Mouse (Mus musculus): Measurements from ENCODE around the gene Klhdc4. TPM values are rescaled to one million over a fixed set of nuclear protein-coding genes. Genes with fewer than 3 reads are reported as not detected.

The Klhdc4 gene
- total RNA-seq (2021), result 10 to 100 TPM; 25.8 to 30.5 TPM
- long read RNA-seq, experiment 1, transcript Klhdc4-201 (12 exons, 2,078 nt), result major isoform, 18 of 29 reads
- long read RNA-seq, experiment 1, partial matches to known transcripts, result 3 of 29 reads
- long read RNA-seq, experiment 1, other reads (novel, unspliced or antisense), result 8 of 29 reads
- long read RNA-seq, experiment 2, transcript Klhdc4-201 (12 exons, 2,078 nt), result major isoform, 20 of 30 reads
- long read RNA-seq, experiment 2, partial matches to known transcripts, result 1 of 30 reads
- long read RNA-seq, experiment 2, other reads (novel, unspliced or antisense), result 9 of 30 reads

DNA sequence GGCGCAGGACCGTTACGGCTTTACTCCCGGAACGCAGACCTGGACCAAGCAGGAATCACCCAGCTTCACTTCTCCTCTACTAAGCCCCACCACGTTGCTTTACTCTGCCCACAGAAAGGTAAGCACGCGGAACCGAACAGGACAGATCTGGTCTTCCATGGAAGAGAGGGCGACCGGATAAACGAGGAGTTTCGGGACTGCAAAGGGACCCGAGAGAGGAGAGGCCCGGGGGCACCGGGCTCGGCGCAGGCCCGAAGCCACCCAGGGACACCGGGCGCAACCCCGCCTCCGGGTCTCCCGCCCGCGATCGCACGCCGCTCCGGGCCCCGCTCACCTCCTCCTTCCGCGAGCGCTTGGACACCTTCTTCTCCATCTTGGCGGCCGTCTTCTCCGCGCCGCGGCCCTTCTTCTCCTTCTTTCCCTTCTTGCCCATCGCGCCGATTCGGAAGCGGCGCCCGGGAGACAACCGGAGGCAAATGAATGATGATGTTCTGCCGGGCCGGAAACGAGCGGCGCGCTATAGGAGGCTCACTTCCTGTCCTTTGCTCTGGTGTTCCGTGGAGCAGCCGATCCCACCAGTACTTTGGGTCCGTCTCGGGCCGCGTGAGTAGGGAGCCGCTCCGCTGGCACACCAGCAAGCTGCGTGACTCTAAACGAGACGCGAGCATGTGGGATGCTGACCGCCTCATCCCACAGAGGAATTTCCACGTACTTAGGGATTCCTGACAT lies at the start of gene Klhdc4:
Klhdc4 (minus strand) TSS at position 522 of the 729 bp plus-strand sequence.
- peak; percentile 86 to 89 for DNase-seq (ENCODE audit: low spot score in 2 of 2)

DNA sequence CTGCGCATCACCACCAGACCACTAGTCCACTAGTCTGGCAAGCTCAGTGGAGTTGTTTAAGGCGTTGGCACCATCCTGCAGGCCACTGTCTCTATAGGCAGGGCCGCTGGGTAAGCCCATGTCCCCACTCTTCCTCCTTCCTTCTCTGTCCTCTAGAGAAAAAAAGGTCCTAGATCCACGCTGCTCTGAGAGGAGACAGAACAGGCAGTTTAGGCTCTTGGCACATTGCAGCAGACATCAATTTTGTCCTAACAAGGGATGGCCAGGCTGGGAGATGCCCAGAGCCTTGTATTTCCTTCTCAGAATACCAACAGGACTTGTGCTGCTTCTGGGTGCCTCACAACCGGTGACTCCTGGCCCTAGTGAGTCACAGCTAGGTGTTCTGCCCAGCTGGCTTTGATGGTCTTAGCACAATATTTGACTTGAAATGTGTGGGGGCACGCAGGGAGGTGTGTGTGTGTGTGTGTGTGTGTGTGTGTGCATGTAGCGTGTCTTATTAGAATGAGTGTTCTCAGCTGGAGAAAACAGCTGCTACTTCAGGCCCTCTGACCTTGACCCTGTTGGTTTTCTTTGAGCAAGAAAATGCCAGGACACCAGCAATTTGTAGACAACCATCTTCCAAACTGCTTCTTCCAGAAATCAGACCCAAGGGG lies 48.6 kb upstream of the Klhdc4 start:
- DNase-seq (ENCODE audit: low spot score in 2 of 2), result no peak

DNA sequence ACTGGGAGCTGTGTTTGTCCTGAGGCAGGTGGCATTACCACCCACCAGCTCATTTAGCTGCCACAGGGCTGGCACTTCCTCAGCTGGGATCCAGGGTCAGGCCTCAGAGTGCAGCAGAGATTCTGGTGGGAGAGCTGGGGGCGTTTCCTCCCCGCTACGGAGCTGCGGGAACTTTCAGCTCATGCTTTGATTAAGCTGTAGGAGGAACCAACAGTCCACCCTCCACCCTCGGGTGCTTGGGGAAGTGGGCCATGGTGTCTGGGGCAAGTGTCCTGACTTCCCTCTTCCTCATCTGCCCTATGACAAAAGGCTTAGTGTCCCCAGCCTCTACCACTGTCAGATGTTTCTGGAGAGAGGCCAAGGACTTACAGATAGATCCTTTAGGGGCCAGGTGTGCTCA lies 47.8 kb upstream of the Klhdc4 start:
- DNase-seq (ENCODE audit: low spot score in 2 of 2), result no peak

DNA sequence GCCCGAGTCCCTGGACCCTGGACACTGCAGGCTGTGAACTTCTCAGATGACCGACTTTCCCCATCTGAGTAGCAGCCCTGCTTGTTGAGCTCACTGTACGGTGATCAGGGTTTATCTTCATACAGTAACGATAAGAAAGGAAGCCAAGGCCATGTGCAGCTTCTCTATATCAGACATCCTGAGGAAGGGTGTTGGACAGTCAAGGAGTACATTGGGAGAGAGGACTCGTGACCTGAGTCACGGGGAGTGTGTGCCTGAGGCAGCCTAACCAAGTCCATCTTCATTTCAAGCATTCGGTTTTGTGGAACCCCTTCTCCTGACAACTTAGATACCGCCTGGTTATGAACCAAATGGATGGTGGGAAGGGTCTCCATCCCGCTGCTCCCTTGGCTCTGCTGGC lies 46.1 kb upstream of the Klhdc4 start:
- DNase-seq (ENCODE audit: low spot score in 2 of 2), result no peak

DNA sequence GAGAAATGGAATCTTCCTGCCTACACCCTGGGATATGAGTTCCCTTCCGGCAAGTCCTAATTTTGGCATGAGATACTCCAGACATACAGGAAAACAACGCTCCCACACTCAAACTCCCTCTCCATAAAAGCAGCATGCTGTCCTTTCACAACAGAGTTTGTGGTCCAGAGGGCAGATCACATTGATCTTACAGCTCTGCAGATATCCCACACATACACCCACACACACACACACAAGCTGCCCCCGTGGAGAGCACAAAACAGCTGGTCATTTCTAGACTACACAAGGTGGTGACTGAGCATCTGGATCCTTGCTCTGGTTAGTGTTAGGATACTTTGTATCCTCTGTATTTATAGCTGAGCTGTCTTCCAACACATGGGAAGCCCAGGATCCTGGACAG lies 45.7 kb upstream of the Klhdc4 start:
- DNase-seq (ENCODE audit: low spot score in 2 of 2), result peak in 1 of 2 experiments; percentile 28

DNA sequence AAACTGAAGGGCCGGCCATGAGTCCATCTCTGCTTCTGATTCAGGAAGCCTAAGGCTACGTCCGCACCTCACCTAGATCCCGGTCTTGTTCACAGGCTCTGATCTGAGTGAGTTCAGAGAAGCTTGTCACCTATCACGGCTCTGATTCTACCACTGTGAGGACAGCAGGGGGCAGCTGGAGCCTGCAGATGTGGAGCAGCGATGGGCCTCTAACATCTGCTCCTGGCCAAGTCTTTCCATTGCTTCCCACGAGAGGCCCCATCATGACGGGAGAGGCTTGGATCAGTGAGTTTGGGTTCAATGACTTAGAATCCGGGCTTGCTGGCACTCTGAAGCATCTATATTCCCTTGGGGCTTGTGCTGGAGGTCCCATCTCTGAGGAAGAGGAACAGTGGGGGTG lies 44.7 kb upstream of the Klhdc4 start:
- no peak for DNase-seq (ENCODE audit: low spot score in 2 of 2)

DNA sequence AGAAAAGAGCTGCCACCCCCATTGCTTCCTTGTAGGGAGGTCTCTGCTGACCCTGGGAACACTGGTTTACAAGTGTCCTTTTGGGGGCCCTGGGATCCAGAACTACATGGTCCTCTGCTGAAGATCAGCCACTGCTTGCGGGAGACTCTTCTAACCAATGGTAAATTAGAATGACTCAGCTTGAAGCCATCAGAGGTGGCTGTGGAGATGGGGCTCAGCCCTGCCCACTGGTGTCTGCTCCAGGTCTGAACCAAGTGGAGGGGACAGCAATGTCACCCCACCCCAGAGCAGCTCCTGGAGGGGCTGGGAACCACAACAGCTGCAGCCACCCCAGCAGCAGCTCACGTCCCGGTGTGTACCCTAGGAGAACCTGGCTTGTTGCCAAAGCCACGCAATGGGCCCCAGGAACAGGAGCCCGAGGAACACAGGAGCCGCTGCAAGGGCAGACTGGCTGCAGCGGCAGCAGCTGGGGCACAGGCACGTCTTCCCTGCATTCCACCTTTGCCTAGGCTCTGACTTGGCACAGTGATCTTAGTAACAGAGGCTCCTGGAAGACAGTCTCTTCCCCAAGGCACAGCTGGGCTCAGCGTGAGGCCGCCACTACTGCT lies 42.6 kb upstream of the Klhdc4 start:
- no peak for DNase-seq (ENCODE audit: low spot score in 2 of 2)

DNA sequence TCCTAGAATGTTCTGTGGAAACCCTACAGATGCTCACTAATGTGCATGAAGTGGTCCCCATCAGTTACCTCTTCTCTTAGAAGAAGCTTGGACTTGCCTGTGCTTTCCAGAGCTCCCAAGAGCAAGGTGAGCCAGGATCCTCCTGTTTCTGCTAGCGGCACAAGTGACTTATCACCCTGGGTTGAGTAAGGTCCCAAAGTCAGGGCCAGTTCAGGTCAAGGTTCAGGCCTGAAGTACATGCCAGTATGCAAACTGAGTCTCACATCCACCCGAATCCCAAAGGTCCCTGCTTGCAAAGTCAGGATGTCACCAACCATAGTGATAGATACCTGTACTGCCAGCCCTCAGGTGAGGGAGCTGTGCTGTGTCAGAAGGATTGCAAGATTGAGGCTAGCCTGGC lies 40.8 kb upstream of the Klhdc4 start:
- DNase-seq (ENCODE audit: low spot score in 2 of 2), result no peak

DNA sequence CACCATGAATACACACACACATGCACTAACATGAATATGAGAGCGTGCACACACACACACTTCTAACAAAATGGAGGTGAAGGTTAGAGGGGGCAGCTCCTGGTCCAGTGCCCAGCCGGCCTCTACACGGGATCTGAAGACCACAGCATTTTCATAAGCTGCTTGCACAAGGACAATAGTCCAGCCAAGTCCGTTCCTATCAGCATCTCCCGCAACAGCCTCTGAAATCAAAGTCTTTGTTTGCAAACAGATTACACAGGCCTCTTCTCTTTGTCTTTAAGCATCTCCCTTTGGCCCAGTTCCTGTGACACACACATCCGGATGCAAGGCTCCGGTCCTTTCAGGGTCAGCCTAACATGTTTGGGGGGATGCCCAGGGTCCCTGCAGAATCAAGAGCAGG lies 39.5 kb upstream of the Klhdc4 start:
- DNase-seq (ENCODE audit: low spot score in 2 of 2), result no peak

DNA sequence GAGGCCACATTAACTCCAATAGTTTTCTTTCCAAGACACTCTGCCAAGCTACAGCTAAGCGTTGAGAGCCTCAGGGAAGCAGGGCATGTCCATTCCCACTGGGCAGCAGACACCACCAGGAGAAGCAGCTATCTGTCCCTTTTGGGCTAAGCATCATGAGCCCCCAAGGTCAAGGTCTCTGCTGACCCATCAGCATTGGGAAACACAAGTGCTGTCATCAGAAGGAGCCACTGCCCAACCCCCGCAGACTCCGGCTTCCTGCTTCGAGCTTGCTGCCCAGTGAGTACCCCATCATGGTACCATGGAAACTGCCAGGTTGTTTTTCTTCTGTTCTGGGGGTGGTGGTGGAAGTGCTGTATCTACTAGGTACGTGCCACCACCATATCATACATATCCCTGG lies 38.8 kb upstream of the Klhdc4 start:
- no peak for DNase-seq (ENCODE audit: low spot score in 2 of 2)

DNA sequence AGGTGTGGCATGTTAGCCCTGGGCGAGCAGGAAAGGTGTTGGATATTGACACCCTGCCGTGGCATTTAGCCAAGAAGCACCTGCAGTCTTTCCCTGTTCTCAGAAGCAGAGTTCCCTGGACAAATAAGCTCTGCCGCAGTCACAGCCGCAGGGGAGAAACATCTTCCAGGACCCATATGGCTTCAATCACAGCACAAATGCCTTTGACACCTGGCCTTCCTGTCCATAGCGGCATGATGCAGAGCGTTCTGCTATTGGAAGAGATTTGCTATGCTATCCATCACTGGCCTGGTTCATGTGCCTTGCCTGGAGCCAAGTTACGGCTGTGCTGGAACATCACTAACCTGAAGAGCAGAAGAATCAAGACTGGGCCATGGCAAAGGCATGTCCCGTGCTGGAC lies 36.0 kb upstream of the Klhdc4 start:
- no peak for DNase-seq (ENCODE audit: low spot score in 2 of 2)

DNA sequence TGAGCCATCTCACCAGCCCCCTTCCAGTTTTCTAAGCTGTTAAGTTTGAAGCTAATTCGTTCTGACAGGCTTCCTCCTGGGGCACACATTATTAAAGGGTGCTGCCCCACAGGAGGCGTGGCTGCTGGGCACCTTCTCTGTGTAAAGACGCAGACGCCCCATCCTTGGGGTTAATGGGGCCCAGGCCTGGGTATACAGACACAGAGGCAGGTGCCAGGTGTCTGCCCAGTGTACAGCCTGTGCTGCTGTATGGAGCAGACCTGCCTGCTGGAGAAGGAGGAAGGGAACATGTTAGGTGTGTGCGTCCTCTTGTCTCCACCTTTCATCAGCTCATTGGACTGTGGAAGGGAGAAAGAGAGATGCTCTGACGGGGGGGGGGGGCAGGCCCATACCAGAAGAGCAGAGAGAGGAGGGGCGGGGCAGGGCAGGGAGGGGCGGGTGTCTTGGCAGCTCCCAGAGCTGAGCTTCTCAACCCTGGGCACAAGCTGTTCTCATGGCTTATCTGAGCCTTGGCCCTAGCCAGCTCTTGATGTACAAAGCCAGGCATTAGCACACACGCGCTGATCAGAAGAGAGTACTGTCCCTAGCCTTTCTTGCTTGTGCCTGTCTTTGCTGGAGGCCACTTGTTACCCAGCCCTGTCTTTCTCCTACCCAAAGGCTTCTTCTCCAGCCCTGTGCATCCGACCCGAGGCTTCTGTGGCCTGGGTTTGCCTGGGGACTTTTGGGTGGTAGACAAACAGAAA lies 32.6 kb upstream of the Klhdc4 start:
- DNase-seq (ENCODE audit: low spot score in 2 of 2), result no peak

DNA sequence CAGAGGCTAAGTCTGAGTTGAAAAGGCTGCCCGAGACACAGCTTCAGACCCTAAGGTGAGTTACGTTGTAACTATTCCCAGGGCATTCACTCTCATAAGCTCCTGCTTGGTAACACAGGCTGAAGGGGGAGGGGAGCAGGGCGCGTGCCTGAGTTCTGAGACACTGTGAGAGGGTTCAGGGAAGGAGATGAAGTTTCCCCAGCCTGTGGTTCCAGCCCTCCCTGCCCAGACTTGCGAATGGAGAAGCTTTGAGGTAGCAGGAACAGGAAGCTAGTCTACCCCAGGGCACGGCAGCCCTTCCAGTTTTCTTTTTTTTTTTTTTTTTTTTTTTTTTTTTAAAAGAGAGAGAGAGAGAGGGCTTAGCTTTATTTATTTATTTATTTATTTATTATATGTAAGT lies 31.9 kb upstream of the Klhdc4 start:
- DNase-seq (ENCODE audit: low spot score in 2 of 2), result no peak

DNA sequence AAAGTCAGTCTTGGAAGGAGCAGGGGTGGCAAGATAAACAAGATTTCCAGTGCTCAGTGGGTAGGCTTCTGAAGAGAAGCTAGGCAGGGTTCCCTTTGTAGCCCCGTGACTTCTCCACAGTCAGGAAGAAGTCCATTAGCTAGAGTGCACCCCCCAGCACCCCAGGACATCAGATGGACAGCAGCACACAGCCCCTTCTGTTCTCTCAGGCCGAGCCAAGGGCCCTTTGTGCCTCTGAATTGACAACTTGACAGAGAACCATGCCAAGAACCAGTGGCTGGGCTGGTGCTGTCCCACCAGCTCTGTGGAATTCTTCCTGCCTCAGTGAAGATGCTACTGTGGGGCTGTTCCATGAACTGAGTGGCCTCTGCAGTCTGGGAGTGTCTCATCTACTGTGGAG lies 28.4 kb upstream of the Klhdc4 start:
- DNase-seq (ENCODE audit: low spot score in 2 of 2), result no peak

DNA sequence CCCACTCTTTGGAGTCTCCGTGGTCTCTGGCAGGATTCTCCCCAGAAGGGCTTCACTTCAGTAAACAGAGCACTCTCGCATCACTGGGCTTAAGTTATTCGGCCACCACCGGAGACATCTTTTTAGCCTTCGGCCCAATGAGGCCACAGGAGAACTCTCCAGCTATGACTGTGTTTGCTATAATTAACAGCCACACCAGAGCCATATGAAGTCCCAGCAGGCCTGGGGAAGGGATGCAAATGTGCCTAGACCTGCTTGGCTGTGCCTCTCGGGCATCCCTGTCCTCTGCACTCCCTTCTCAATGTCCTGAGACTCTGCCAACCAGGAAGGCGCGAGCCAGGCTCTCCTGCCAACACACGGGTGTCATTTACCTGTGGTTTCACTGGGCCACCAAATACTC lies 28.0 kb upstream of the Klhdc4 start:
- DNase-seq (ENCODE audit: low spot score in 2 of 2), result no peak

DNA sequence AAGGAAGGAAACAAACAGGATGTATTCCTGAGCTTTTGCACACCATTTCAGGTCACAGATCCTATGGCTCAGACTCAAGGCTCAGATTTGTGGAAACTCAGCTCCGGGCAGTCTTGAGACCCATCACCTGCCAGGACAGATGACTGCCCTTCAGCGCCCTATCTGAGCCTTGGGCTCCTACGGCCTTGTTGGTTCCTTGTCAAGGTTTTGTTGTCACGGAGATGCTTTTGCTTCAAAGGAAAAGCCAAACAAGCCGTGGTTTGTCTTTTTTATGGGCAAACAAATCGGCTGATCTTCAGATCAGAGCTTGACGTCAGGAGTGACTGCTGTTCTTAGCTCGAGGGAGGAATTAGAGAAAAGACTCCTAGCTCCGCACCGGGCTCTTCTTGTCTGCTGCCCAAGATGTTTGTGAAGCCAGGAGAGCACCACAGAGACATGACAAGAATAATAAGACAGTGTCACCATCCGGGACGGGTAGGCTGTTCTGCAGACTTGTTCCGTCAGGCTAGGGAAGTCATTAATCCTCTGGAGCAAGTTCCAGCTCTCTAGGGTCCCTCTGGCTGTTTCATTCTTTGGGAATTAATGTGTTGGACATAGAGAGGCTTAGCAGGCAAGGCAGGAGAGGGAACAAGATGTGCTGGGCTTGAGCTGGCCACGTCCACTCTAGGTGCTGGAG lies 26.8 kb upstream of the Klhdc4 start:
- no peak for DNase-seq (ENCODE audit: low spot score in 2 of 2)

DNA sequence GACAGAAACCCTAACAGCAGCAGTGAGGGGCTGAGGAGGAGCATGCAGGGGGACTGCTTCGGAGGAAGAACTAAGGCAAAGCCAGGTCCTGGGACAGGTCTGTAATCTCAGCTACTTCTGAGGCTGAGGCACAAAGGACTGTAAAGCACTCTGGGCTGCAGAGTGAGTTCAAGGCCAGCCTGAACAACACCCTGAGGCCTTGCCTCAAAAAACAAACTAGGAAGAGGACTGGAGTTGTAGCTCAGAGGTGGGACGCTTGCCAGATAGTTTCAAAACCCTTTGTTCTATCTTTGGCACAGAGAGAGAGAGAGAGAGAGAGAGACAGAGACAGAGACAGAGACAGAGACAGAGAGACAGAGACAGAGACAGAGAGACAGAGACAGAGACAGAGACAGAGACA lies 24.2 kb upstream of the Klhdc4 start:
- no peak for DNase-seq (ENCODE audit: low spot score in 2 of 2)

DNA sequence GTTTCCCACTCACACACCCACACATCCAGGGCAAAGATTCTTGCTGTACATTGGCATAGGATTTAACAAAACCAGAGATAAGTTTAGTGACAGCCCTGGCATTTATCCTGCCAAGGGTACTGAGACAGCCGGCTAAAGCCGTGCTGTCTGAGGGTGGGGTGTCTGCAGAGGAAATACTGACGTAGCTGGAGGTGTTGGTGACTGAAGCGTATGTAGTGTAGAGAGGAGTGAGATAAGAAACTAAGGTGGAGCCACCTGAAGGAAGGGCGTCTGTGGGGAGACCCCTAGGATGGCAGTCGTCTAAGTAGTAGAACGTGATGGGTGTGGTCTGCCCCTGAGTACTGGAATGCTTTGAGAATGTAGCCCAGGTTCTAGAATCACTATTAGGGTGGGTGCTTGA lies 23.1 kb upstream of the Klhdc4 start:
- DNase-seq (ENCODE audit: low spot score in 2 of 2), result no peak

DNA sequence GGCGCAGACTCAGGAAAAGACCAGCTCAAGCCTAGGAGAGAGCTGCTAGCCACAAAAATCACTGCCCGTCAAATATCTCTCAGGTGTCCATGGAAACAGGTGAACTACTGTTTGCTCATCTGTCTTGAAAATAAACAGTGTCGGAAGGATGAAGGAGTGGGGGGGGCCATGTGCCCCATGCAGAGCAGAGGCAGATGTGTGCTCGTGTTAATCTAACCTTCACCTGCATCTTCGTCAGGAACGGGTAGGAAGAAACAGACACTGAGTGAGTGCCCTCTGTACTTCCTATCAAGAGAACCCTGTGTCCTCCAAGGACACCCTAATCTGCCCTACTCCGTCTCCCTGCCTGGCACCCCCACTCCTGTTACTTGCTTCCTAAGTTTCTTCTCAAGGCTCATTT lies 22.3 kb upstream of the Klhdc4 start:
- DNase-seq (ENCODE audit: low spot score in 2 of 2), result no peak

DNA sequence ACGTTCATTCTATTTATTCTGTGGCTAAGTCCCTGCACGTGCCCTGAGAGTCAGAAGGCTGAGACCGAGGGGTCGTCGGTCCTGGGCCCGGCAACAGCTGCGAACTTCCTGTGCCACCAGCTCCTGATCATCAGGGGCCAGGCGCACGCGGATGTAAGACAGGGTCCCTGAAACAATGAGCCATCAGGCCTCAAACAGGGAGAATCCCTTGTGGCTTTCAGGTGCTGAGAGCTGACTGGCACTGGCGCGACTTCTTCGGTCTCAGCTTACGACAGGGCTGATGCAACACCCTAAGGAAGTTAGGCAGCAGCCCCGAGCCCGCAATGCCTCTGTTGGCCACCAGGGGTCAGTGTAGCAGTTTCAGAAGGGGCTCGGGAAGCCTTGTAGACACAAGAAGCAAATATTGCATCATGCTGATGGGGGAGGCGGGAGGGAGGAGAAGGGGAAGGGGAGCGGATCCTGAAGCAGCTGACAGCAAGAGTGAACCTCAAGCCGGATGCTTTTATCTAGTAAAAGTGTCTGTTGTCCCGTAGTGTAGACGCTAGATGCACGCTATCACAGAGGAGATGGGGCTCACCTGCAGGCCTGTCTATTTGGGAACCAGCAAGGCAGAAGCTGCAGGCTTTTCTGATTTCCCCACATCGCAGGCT lies 21.6 kb upstream of the Klhdc4 start:
- peak; percentile 96 to 99 for DNase-seq (ENCODE audit: low spot score in 2 of 2)
